Mouse (Mus musculus): ENCODE measurements around the gene A730061H03Rik. TPM values are rescaled to one million over a fixed set of nuclear protein-coding genes. Genes with fewer than 3 reads are reported as not detected.

Gene A730061H03Rik
- total RNA-seq, 4 experiments from 2014 or later: 0.84 to 0.98 TPM; not detected in 2

- DNase-seq (ENCODE audit: low spot score in 2 of 2): no peak
These were observed 8.4 kb downstream of the A730061H03Rik start for GRCm38 (mm10) chr14:55551794-55552193.

- DNase-seq (ENCODE audit: low spot score in 2 of 2): no peak
These were observed 8.9 kb downstream of the A730061H03Rik start for GRCm38 (mm10) chr14:55551347-55551746.

- no peak for DNase-seq (ENCODE audit: low spot score in 2 of 2)
These were observed 10.0 kb downstream of the A730061H03Rik start for GRCm38 (mm10) chr14:55550191-55550590.

GRCm38 (mm10) chr14:55544334-55544733 is 15.9 kb downstream of the A730061H03Rik start:
- DNase-seq (ENCODE audit: low spot score in 2 of 2): no peak

- no peak for DNase-seq (ENCODE audit: low spot score in 2 of 2)
These were observed 17.9 kb downstream of the A730061H03Rik start for GRCm38 (mm10) chr14:55542268-55542667.

- peak; percentile 58 to 63 for DNase-seq (ENCODE audit: low spot score in 2 of 2)
These were observed 19.4 kb downstream of the A730061H03Rik start for GRCm38 (mm10) chr14:55540787-55541321.

- peak; percentile 57 to 72 for DNase-seq (ENCODE audit: low spot score in 2 of 2)
These were observed 20.0 kb downstream of the A730061H03Rik start, which contains the start of gene Pck2 for GRCm38 (mm10) chr14:55540067-55540786. Pck2 (plus strand) TSS chr14:55540266.

GRCm38 (mm10) chr14:55536116-55536745 is 24.0 kb downstream of the A730061H03Rik start:
- no peak for DNase-seq (ENCODE audit: low spot score in 2 of 2)

GRCm38 (mm10) chr14:55527940-55528339 is 32.3 kb downstream of the A730061H03Rik start:
- no peak for DNase-seq (ENCODE audit: low spot score in 2 of 2)

GRCm38 (mm10) chr14:55526674-55527073 is 33.5 kb downstream of the A730061H03Rik start:
- no peak for DNase-seq (ENCODE audit: low spot score in 2 of 2)

GRCm38 (mm10) chr14:55524785-55525184 is 35.4 kb downstream of the A730061H03Rik start, which contains the start of gene Nrl:
Nrl (minus strand) TSS chr14:55524981.
- DNase-seq (ENCODE audit: low spot score in 2 of 2): no peak

GRCm38 (mm10) chr14:55524062-55524461 is 36.1 kb downstream of the A730061H03Rik start:
- no peak for DNase-seq (ENCODE audit: low spot score in 2 of 2)

- DNase-seq (ENCODE audit: low spot score in 2 of 2): peak in 1 of 2 experiments; percentile 54
These were observed 39.5 kb downstream of the A730061H03Rik start for GRCm38 (mm10) chr14:55520451-55521361.

- DNase-seq (ENCODE audit: low spot score in 2 of 2): no peak
These were observed 40.6 kb downstream of the A730061H03Rik start for GRCm38 (mm10) chr14:55519604-55520003.

- peak in 1 of 2 experiments; percentile 87 for DNase-seq (ENCODE audit: low spot score in 2 of 2)
These were observed 41.3 kb downstream of the A730061H03Rik start for GRCm38 (mm10) chr14:55518897-55519296.

- DNase-seq (ENCODE audit: low spot score in 2 of 2): no peak
These were observed 44.4 kb downstream of the A730061H03Rik start for GRCm38 (mm10) chr14:55515846-55516245.

- DNase-seq (ENCODE audit: low spot score in 2 of 2): no peak
These were observed 46.3 kb downstream of the A730061H03Rik start for GRCm38 (mm10) chr14:55513927-55514326.

- DNase-seq (ENCODE audit: low spot score in 2 of 2): peak in 1 of 2 experiments; percentile 82
These were observed 49.2 kb downstream of the A730061H03Rik start for GRCm38 (mm10) chr14:55511037-55511436.

GRCm38 (mm10) chr14:55510125-55510731 is 50.0 kb downstream of the A730061H03Rik start, which contains the start of gene Cpne6:
Cpne6 (plus strand) TSS chr14:55510445.
- peak in 1 of 2 experiments; percentile 77 for DNase-seq (ENCODE audit: low spot score in 2 of 2)
